9 mouse cellular contexts compared by ENCODE assay signal in genomic region chr12:83133827-83134226, GRCm38 (mm10).
A peak's percentile ranks its signal among the peaks of the same experiment; 100 is the strongest.
DNase-seq lines count a peak whose midpoint lies in the region; ATAC-seq lines count a peak whose summit lies in the region.
"Had no signal": no experiment of that assay in that cellular context is flagged by ENCODE, and none has a peak within 500 bp of the region (broad histone marks: within the 10 kb centered on the region; RNA-seq: fewer than 3 reads in every experiment).

No protein-coding gene starts in this region.

- 57% methylated on average over 6 of the region's 6 CpGs for WGBS in heart, embryonic 11.5 days (ENCODE audit: insufficient replicate concordance)
- WGBS in midbrain, embryonic 13.5 days, result 80% methylated on average over 6 of the region's 6 CpGs

- H3K9me3 ChIP-seq in heart, embryonic 11.5 days (replicated peaks; ENCODE audit: control insufficient read depth, low read length), result no peaks in the 10 kb centered on the region
- H3K9me3 ChIP-seq in midbrain, embryonic 13.5 days, result no peaks in the 10 kb centered on the region
- H3K9me3 ChIP-seq: limb, embryonic 12.5 days had no signal

- H3K27me3 ChIP-seq in heart, embryonic 11.5 days (ENCODE audit: control insufficient read depth, insufficient read depth, low read length), result no peaks in the 10 kb centered on the region
- no peaks in the 10 kb centered on the region for H3K27me3 ChIP-seq in midbrain, embryonic 13.5 days
- H3K27me3 ChIP-seq: limb, embryonic 12.5 days had no signal

- H3K4me1 ChIP-seq in heart, embryonic 11.5 days (ENCODE audit: control insufficient read depth, insufficient read depth, low read length), result peaks cover 3% of the 10 kb centered on the region; the same call in 1 of the 2 replicates
- peaks cover 5% of the 10 kb centered on the region; the same call in 1 of the 2 replicates for H3K4me1 ChIP-seq in midbrain, embryonic 13.5 days (replicated peaks)

- no peak overlapping the region for H3K4me2 ChIP-seq in heart, embryonic 11.5 days
- no peak overlapping the region for H3K4me2 ChIP-seq in midbrain, embryonic 13.5 days (replicated peaks)
- H3K4me2 ChIP-seq: limb, embryonic 12.5 days had no signal

- H3K27ac ChIP-seq in heart, embryonic 11.5 days (ENCODE audit: low read depth, low read length), result peak overlapping the region; percentile 35
- no peak overlapping the region for H3K27ac ChIP-seq in midbrain, embryonic 13.5 days
- H3K27ac ChIP-seq: limb, embryonic 12.5 days had no signal

- H3K36me3 ChIP-seq in heart, embryonic 11.5 days (ENCODE audit: control insufficient read depth, insufficient read depth, low read length), result no peaks in the 10 kb centered on the region
- no peaks in the 10 kb centered on the region for H3K36me3 ChIP-seq in midbrain, embryonic 13.5 days
- H3K36me3 ChIP-seq: limb, embryonic 12.5 days had no signal

- peak; percentile 65 for DNase-seq in layer of hippocampus, adult 11-12 months (ENCODE audit: low spot score)
- no peak for DNase-seq in layer of hippocampus, postnatal 36 days
- DNase-seq in frontal cortex, postnatal 10 days (ENCODE audit: low spot score in 2 of 2), result peak; percentile 34 to 38
- DNase-seq in left cerebral cortex, postnatal 4 days, result peak; percentile 75
- DNase-seq in thymus, postnatal 4 days, result no peak
- DNase-seq in natural killer cell, adult 2 months (ENCODE audit: low spot score in 2 of 2), result no peak

- no peak for ATAC-seq in heart, embryonic 11.5 days (replicated peaks; ENCODE audit: insufficient number of reproducible peaks, low FRiP score, low TSS enrichment)
- no peak for ATAC-seq in midbrain, embryonic 13.5 days

- H3K4me3 ChIP-seq in heart, embryonic 11.5 days (ENCODE audit: low read depth, low read length), result no peak overlapping the region
- H3K4me3 ChIP-seq in midbrain, embryonic 13.5 days (replicated peaks), result no peak overlapping the region
- H3K4me3 ChIP-seq: limb, embryonic 12.5 days had no signal

- intact Hi-C loops in left cerebral cortex, postnatal 4 days (cut with DNase I), result no loop called here

- no peak overlapping the region for H3K9ac ChIP-seq in heart, embryonic 11.5 days (ENCODE audit: low read depth, low read length)
- H3K9ac ChIP-seq in midbrain, embryonic 13.5 days (replicated peaks), result no peak overlapping the region
- H3K9ac ChIP-seq: limb, embryonic 12.5 days had no signal

Comparison
In these comparisons a context has a peak if more than half of its experiments do, and no peak if none do; other contexts are left out.
1. DNase-seq: peak in layer of hippocampus, adult 11-12 months (single experiment), frontal cortex, postnatal 10 days (2 of 2) and left cerebral cortex, postnatal 4 days (single experiment); none in layer of hippocampus, postnatal 36 days (0 of 2), thymus, postnatal 4 days (single experiment) and natural killer cell, adult 2 months (0 of 2).